Mouse (Mus musculus) myocyte (in vitro differentiated cells): ENCODE measurements around the gene Cacng2. TPM values are rescaled to one million over a fixed set of nuclear protein-coding genes. Genes with fewer than 3 reads are reported as not detected.

Experiments
- H3K27me3 ChIP-seq: one replicate; pipeline ENCODE4 v1.6.1; 2011; ENCODE audit not compliant: control insufficient read depth, insufficient read depth, insufficient read length
- H3K36me3 ChIP-seq: one replicate; pipeline ENCODE4 v1.6.1; 2011; ENCODE audit not compliant: control insufficient read depth, insufficient read depth
- H3K4me2 ChIP-seq: one replicate; pipeline ENCODE4 v1.6.1; 2011; ENCODE audit warnings: low read depth, control low read depth
- H3K4me3 ChIP-seq: one replicate; pipeline ENCODE4 v1.5.1; 2011; ENCODE audit warnings: mild to moderate bottlenecking, control low read depth, moderate library complexity
- H3K79me2 ChIP-seq: one replicate; pipeline ENCODE4 v1.6.1; 2011; ENCODE audit not compliant: control insufficient read depth, insufficient read depth
- H3ac ChIP-seq: one replicate; pipeline ENCODE4 v1.6.1; 2011; ENCODE audit not compliant: control insufficient read depth, insufficient read length
- CEBPB ChIP-seq: IDR thresholded peaks from 2 replicates; pipeline ENCODE4 v1.6.1; 2011; ENCODE audit warnings: mild to moderate bottlenecking, moderate library complexity; ENCODE audit not compliant: poor library complexity, insufficient read depth, severe bottlenecking
- E2F4 ChIP-seq: IDR thresholded peaks from one replicate; pipeline ENCODE4 v1.6.1; 2011; ENCODE audit warnings: mild to moderate bottlenecking, control low read depth, moderate library complexity; ENCODE audit not compliant: insufficient read depth
- MAX ChIP-seq: IDR thresholded peaks from one replicate; pipeline ENCODE4 v1.6.1; 2011; ENCODE audit warnings: low read depth, mild to moderate bottlenecking, control low read depth
- MYOD1 ChIP-seq, 3 experiments: IDR thresholded peaks; one replicate each; pipeline ENCODE4 v1.6.1; 2011; ENCODE audit warnings: control low read depth in 2 of 3, low read depth in 2 of 3, mild to moderate bottlenecking in 2 of 3, moderate library complexity in 1 of 3; ENCODE audit not compliant: insufficient read length in 2 of 3, control insufficient read depth in 1 of 3
- MYOG ChIP-seq, 3 experiments: IDR thresholded peaks; one replicate each; pipeline ENCODE4 v1.6.1; 2011; ENCODE audit warnings: control low read depth in 2 of 3, low read depth in 2 of 3, mild to moderate bottlenecking in 2 of 3; ENCODE audit not compliant: insufficient read length in 2 of 3, control insufficient read depth in 1 of 3, insufficient read depth in 1 of 3
- POLR2A ChIP-seq: IDR thresholded peaks from one replicate; pipeline ENCODE4 v1.6.1; 2011; ENCODE audit warnings: low read depth, mild to moderate bottlenecking, control low read depth, moderate library complexity; ENCODE audit not compliant: insufficient read length
- POLR2AphosphoS2 ChIP-seq: IDR thresholded peaks from one replicate; pipeline ENCODE4 v1.6.1; 2011; ENCODE audit warnings: low read depth, control low read depth; ENCODE audit not compliant: insufficient read length
- REST ChIP-seq: IDR thresholded peaks from one replicate; pipeline ENCODE4 v1.6.1; 2011; ENCODE audit warnings: mild to moderate bottlenecking, control low read depth, moderate library complexity; ENCODE audit not compliant: insufficient read depth, insufficient read length
- SRF ChIP-seq: IDR thresholded peaks from one replicate; pipeline ENCODE4 v1.6.1; 2011; ENCODE audit warnings: low read depth; ENCODE audit not compliant: control insufficient read depth, insufficient read length
- TCF12 ChIP-seq: IDR thresholded peaks from one replicate; pipeline ENCODE4 v1.6.1; 2011; ENCODE audit warnings: mild to moderate bottlenecking, control low read depth; ENCODE audit not compliant: poor library complexity, insufficient read depth, severe bottlenecking
- TCF3 ChIP-seq: IDR thresholded peaks from one replicate; pipeline ENCODE4 v1.6.1; 2011; ENCODE audit warnings: low read depth, control low read depth; ENCODE audit not compliant: insufficient read length
- USF1 ChIP-seq: IDR thresholded peaks from one replicate; pipeline ENCODE4 v1.6.1; 2011; ENCODE audit warnings: low read depth, mild to moderate bottlenecking, control low read depth, moderate library complexity
- polyA plus RNA-seq: library from polyadenylated mRNA; unstranded; fragments of >200 nt; fragmentation: generic; extraction: Trizol; gene quantifications from one replicate; pipeline ENCODE4 v1.2.1, GENCODE M21; 2012; ENCODE audit warnings: missing spikeins

The Cacng2 gene
- polyA plus RNA-seq, 1 experiment: 0.04 TPM

- H3K36me3 ChIP-seq: no peaks in the 10 kb centered on the region
- TF ChIP-seq TCF3 (no peak), MAX (no peak), TCF12 (no peak)
- H3K4me2 ChIP-seq: no peak overlapping the region
- H3K4me3 ChIP-seq: no peak overlapping the region
- no peaks in the 10 kb centered on the region for H3K79me2 ChIP-seq
- H3ac ChIP-seq: no peak overlapping the region
- H3K27me3 ChIP-seq: peaks cover 18% of the 10 kb centered on the region
These were observed 2.9 kb downstream of the Cacng2 start for GRCm38 (mm10) chr15:78116936-78117335.

DNA sequence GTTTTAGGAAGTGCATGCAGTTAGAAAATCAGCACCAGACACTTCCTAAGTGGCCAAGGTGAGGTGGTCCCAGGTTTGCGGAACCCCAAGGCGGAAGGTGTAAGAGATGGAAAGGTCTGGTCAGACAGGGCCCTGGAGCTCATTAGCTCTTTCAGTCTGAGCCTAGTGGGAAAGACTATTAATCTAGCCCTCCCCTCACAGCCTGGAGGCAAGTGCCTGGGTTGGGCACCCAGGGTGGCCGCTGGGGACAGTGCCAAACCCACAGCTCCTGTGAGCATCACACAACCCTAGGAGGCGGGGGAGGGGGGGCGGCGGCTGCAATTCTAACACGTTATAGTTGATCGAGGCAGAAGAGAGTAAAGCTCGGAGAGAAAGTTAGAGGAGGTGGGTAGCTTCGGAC, 3.6 kb downstream of the Cacng2 start:
- peaks cover 20% of the 10 kb centered on the region for H3K27me3 ChIP-seq
- H3ac ChIP-seq: no peak overlapping the region
- H3K79me2 ChIP-seq: no peaks in the 10 kb centered on the region
- no peak for TF ChIP-seq POLR2A
- TF ChIP-seq SRF: no peak
- no peak for TF ChIP-seq TCF3
- TF ChIP-seq CEBPB: no peak
- TF ChIP-seq MYOD1 (IDR thresholded peaks at IDR 0.05; ENCODE audit: control insufficient read depth in 1 of 3, insufficient read length in 2 of 3, low read depth in 2 of 3): no peak
- no peak for TF ChIP-seq TCF12
- TF ChIP-seq POLR2AphosphoS2: no peak
- TF ChIP-seq MYOG (IDR thresholded peaks at IDR 0.05; ENCODE audit: control insufficient read depth in 1 of 3, insufficient read depth in 1 of 3, insufficient read length in 2 of 3, low read depth in 2 of 3): no peak
- no peak for TF ChIP-seq MAX
- TF ChIP-seq USF1: no peak
- no peak for TF ChIP-seq E2F4
- no peak for TF ChIP-seq REST
- H3K36me3 ChIP-seq: no peaks in the 10 kb centered on the region
- no peak overlapping the region for H3K4me2 ChIP-seq
- H3K4me3 ChIP-seq: no peak overlapping the region

DNA sequence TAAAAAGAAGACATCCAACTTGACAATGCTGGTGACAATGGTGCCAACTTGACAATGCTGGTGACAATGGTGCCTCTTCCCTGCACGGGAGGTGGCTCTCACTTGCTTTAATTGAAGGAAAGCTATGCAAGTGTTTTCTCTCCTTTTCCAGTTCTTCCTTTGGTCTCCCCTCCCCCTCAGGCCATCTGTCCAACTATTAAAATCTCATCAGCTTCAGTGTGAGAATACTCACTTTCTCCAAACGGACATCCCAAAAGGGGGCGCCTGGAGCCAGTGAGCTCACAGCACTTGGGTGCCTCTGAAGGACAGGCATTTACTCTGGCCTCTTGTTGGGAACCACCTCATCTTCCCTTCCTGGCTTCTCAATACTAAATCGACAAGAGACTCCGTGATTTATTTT, 20.3 kb downstream of the Cacng2 start:
- no peak overlapping the region for H3K4me2 ChIP-seq
- H3ac ChIP-seq: no peak overlapping the region
- H3K27me3 ChIP-seq: peaks cover 46% of the 10 kb centered on the region
- no peaks in the 10 kb centered on the region for H3K79me2 ChIP-seq
- TF ChIP-seq POLR2A: no peak
- no peak for TF ChIP-seq SRF
- no peak for TF ChIP-seq USF1
- TF ChIP-seq CEBPB: no peak
- TF ChIP-seq E2F4: no peak
- TF ChIP-seq MAX: no peak
- no peak overlapping the region for H3K4me3 ChIP-seq
- no peaks in the 10 kb centered on the region for H3K36me3 ChIP-seq

DNA sequence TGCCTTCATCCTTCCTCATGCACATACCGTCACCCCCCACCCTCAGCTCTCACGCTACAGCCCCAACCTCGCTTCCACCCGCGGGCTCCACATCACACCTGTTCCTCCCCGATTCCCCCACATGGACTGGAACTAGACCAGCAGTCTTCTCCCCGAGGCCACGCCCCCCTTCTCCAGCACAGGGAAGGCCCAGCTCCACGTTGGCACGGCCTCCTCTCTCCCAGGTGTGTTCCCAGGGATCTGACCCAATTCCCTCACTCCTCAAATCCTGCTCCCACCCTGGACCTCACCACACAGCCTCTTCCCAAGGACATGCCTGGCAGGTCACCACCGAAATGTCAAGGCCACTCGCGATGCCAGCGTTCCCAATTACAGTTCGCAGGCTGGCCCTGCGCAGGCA, 23.8 kb downstream of the Cacng2 start:
- H3K27me3 ChIP-seq: peaks cover 44% of the 10 kb centered on the region
- no peak for TF ChIP-seq CEBPB
- TF ChIP-seq MYOD1 (IDR thresholded peaks at IDR 0.05; ENCODE audit: control insufficient read depth in 1 of 3, insufficient read length in 2 of 3, low read depth in 2 of 3): no peak
- TF ChIP-seq SRF: no peak
- no peak for TF ChIP-seq MYOG (IDR thresholded peaks at IDR 0.05; ENCODE audit: control insufficient read depth in 1 of 3, insufficient read depth in 1 of 3, insufficient read length in 2 of 3, low read depth in 2 of 3)
- TF ChIP-seq TCF3: no peak
- TF ChIP-seq MAX: no peak
- TF ChIP-seq REST: no peak
- no peak for TF ChIP-seq TCF12
- TF ChIP-seq POLR2AphosphoS2: no peak

DNA sequence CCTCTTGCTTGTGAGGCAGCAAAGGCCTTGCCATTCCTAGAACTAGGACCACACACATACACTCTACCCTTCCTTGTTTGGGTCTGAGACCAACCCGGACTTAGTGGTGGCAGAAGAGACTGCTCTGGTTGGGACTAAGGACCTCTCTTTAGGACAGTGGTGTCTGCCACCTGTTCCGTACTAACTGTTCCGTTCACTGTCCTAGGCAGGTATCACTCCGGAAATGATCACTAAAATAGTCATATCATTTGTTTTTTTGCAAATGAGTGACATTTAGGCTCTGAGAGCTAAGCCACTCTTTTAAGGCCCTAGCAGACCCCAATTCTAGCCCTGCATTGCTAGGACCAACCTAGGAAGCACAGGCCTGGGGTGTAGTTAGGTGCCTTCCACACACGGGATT, 26.2 kb downstream of the Cacng2 start:
- H3K79me2 ChIP-seq: no peaks in the 10 kb centered on the region
- H3K4me3 ChIP-seq: no peak overlapping the region
- no peak overlapping the region for H3ac ChIP-seq
- H3K27me3 ChIP-seq: peaks cover 41% of the 10 kb centered on the region
- H3K36me3 ChIP-seq: no peaks in the 10 kb centered on the region
- TF ChIP-seq MYOG (IDR thresholded peaks at IDR 0.05; ENCODE audit: control insufficient read depth in 1 of 3, insufficient read depth in 1 of 3, insufficient read length in 2 of 3, low read depth in 2 of 3): no peak
- no peak for TF ChIP-seq USF1
- TF ChIP-seq CEBPB: no peak
- no peak for TF ChIP-seq TCF3
- TF ChIP-seq POLR2AphosphoS2: no peak
- no peak for TF ChIP-seq TCF12
- no peak for TF ChIP-seq E2F4
- no peak for TF ChIP-seq MAX
- no peak overlapping the region for H3K4me2 ChIP-seq

More for the DNA sequence above, 23.8 kb downstream of the Cacng2 start:
- H3K4me2 ChIP-seq: no peak overlapping the region
- H3K36me3 ChIP-seq: no peaks in the 10 kb centered on the region
- H3K4me3 ChIP-seq: no peak overlapping the region
- H3ac ChIP-seq: no peak overlapping the region
- no peaks in the 10 kb centered on the region for H3K79me2 ChIP-seq
